Mouse (Mus musculus): ENCODE measurements around the gene Ddt.
"Not testable (repeated sequence)": the region's sequence is repeated elsewhere in the genome, so short reads cannot be mapped to it uniquely, and the experiment has no call there.

The Ddt gene

GRCm38 (mm10) chr10:75774102-75774501 lies 888 bp upstream of the Ddt start:
- DNase-seq (ENCODE audit: extremely low spot score, low spot score): no peak

- DNase-seq (ENCODE audit: extremely low spot score, low spot score): not testable (repeated sequence)
These were observed 5.5 kb downstream of the Ddt start for GRCm38 (mm10) chr10:75767756-75768155.

- DNase-seq (ENCODE audit: extremely low spot score, low spot score): no peak
These were observed 6.4 kb downstream of the Ddt start for GRCm38 (mm10) chr10:75766856-75767255.

GRCm38 (mm10) chr10:75764519-75765473 lies 8.4 kb downstream of the Ddt start:
- peak; percentile 89 for DNase-seq (ENCODE audit: extremely low spot score, low spot score)

- peak; percentile 100 for DNase-seq (ENCODE audit: extremely low spot score, low spot score)
These were observed 9.3 kb downstream of the Ddt start, which contains the start of gene Cabin1 for GRCm38 (mm10) chr10:75763682-75764518. Cabin1 (minus strand) TSS chr10:75764341.

GRCm38 (mm10) chr10:75762413-75762812 lies 10.8 kb downstream of the Ddt start:
- no peak for DNase-seq (ENCODE audit: extremely low spot score, low spot score)

- DNase-seq (ENCODE audit: extremely low spot score, low spot score): no peak
These were observed 12.9 kb downstream of the Ddt start for GRCm38 (mm10) chr10:75760311-75760710.

- DNase-seq (ENCODE audit: extremely low spot score, low spot score): no peak
These were observed 16.5 kb downstream of the Ddt start for GRCm38 (mm10) chr10:75756719-75757118.

GRCm38 (mm10) chr10:75744017-75744416 lies 29.2 kb downstream of the Ddt start:
- peak; percentile 79 for DNase-seq (ENCODE audit: extremely low spot score, low spot score)

GRCm38 (mm10) chr10:75743369-75743768 lies 29.8 kb downstream of the Ddt start:
- no peak for DNase-seq (ENCODE audit: extremely low spot score, low spot score)

- DNase-seq (ENCODE audit: extremely low spot score, low spot score): no peak
These were observed 32.3 kb downstream of the Ddt start for GRCm38 (mm10) chr10:75740866-75741265.

- no peak for DNase-seq (ENCODE audit: extremely low spot score, low spot score)
These were observed 47.8 kb downstream of the Ddt start for GRCm38 (mm10) chr10:75725449-75725848.
